Mouse (Mus musculus) right cerebral cortex, postnatal 36 days (tissue): ENCODE measurements around the gene Kpna6.
A peak's percentile ranks its signal among the peaks of the same experiment; 100 is the strongest.

Experiments
- DNase-seq, 2 experiments: peaks; one replicate each; pipeline ENCODE4 v3.0.0; 2022; ENCODE audit warnings: low spot score in 2 of 2, mixed read lengths in 1 of 2

The Kpna6 gene

GRCm38 (mm10) chr4:129648656-129649055 lies 23.9 kb downstream of the Kpna6 start:
- DNase-seq, result no peak

DNA sequence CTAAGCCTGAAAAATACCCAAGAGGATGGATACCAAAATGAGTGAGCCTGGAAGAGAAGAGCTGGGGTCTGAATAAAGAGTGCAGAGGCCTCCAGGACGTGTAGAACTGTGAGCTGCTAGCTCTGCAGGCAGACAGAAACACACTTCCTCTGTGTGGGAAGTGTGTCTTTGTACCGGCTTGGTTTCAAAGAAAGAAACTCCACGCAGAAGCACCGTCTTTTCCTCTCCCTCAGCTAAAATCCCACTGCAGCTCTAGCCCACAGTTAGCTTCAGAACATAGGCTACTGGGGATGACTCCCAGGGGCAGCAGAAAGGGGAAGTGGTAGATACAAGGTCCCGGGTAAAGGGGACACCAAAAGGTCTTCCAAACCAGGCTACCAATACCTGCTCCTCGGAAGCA lies 27.4 kb downstream of the Kpna6 start:
- no peak for DNase-seq

DNA sequence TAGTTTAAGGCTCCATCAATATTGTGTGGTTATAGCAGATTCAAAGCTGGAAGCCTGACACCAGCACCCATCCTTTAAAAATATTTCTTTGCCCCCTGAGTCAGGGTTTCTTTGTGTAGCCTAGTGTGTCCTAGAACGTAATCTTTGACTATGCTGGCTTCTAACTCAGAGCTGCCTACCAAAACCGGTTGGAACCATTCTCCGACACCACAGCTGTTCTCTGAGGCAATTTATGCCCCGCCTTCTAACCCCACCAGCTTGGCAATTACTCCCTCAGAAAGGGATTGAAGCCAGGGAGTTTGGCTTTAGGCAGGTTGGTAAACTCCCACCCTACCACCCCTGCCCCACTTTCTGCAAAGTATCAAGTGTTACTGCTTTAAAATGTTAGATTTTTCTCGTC lies 30.8 kb downstream of the Kpna6 start:
- no peak for DNase-seq

- peak; percentile 97 for DNase-seq
Measured at GRCm38 (mm10) chr4:129640638-129641467, 31.7 kb downstream of the Kpna6 start, which contains the start of gene Txlna. Gene Txlna (minus strand): TSS chr4:129641065.

DNA sequence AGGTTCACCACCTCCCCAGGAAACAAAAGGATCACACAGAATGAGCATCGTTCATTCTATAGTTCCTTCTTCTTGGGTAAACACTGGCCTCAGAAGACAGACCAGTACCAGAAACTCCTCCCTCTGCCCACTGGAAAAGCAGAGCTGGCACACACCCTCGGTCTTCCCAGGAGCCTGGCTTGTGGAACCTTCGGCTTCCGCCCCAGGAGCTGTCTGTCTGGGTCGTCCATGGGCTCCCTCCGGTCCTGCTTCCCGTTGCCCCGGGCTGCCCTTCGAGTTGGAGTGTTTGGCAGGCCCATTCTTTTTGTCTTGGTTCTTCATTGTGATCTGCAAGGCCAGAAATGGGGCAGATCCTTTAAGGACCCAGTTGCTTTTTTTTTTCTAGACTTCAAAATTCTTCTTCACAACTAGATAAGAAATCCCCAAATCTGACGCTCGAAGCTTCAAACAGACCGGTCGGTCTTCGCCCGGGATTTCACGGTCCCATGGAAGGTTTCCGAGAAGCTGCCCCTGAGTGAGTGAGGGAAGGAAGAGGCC lies 32.4 kb downstream of the Kpna6 start:
- DNase-seq, result no peak

DNA sequence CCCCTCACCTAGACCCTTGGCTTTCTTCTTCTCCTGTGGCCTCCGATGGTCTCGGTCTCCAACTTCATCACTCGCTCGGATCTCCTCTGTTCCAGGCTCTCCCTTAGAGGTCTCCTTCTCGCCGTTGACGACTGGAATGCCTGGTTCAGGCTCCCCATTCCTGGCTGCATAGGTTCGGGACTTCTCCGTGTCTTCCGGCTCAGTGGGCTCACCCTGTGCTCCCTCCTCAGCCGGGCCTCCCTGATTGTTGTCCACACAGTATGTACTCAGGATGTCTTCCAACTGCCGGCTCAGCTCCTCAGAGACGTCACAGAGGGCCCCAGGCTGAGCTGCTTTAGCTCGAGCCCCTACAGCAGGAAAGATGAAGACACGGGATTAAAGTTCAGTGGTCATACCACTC lies 33.3 kb downstream of the Kpna6 start:
- DNase-seq, result no peak

DNA sequence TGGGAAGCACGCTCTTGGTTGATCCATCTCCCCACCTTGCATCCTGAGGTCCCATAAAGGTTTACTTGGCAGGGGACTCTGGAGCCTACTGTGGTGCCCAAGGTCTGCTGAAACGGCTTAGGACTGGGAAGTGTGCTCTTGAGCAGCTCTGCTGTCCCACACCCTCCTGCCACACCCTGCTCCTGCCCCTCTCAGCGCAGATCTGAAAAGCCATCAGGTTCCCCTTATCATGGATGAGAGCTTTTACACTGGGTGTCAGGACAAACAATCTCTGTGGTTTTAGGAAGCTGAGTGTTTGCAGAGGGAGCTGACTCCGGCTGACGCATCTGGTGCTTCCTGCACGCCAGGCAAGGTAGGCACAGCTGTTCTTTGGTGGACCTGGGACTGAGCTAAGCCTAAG lies 38.7 kb downstream of the Kpna6 start:
- DNase-seq, result no peak

GRCm38 (mm10) chr4:129631867-129632266 lies 40.7 kb downstream of the Kpna6 start:
- no peak for DNase-seq

DNA sequence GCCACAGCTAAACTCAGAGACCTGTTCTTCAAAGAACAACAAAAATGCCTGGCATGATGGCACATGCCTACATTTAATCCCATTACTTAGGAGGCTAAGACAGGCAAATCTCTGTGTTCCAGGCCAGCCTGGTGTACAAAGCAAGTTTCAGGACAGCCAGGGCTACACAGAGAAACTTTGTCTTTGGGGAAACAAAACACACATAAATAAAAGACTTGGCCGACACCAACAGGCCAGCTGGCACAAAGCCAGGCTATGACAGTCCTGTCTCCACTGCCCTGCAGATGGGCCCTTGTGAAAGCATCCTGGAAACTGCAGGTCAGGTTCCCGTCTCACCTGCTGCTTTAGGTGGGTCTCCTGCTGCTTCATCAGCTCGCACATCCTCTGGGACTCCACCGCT lies 41.6 kb downstream of the Kpna6 start:
- DNase-seq, result no peak

DNA sequence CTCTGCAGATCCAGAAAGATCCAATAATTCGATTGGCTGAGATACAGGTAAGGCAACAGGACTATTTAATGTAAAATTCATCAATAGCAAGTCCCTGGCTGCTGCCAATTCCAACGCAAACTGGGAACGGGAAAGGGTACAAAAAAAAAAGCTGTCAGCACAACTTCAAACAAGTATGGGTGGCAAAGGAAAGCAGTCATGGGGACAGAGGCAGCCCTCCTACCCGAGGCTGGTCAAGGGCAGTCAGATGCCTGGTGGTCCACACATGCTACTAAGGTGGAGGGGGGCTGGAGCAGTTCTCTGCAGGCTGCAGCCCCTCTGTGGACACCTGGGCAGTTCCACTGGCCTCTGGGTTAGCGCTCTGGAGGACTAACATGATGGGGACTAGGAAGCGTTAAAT lies 46.5 kb downstream of the Kpna6 start:
- DNase-seq, result no peak

DNA sequence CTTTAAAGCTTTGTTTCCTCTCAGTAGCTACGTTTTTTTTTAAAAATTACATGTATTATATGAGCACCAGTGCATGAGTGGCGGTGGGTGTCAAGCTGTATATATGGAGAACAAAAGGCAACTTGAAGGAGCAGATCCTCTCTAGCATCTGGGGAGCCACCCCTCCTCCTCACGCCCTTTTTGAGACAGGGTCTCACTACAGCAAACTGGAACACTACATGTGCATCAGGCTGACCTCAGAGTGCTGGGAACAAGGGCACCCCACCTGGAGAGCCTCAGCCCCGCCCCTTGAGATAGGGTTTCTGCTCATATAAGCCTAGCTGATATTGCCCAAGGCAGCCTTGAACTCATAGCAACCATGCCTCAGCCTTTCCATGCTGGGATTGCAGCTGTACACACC lies 47.1 kb downstream of the Kpna6 start:
- DNase-seq, result no peak

DNA sequence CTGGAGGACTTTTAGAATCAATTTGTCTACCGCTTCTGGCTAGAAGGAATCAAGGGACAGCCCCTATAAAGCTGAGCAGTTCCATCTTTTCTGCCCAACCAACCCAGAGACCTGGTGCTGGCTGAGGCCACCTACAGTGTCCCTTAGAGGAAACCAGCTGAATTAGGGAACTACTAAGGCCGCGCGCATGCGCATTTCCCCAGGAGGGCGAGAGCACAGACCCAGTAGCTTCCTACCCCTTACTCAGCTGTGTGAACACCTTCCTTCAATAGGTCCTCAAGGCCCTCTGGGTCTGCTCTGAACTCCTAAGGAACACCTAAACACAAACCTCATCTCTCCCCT lies 47.6 kb downstream of the Kpna6 start:
- peak; percentile 56 to 67 for DNase-seq

GRCm38 (mm10) chr4:129624281-129625028 lies 48.1 kb downstream of the Kpna6 start:
- peak; percentile 86 to 94 for DNase-seq

DNA sequence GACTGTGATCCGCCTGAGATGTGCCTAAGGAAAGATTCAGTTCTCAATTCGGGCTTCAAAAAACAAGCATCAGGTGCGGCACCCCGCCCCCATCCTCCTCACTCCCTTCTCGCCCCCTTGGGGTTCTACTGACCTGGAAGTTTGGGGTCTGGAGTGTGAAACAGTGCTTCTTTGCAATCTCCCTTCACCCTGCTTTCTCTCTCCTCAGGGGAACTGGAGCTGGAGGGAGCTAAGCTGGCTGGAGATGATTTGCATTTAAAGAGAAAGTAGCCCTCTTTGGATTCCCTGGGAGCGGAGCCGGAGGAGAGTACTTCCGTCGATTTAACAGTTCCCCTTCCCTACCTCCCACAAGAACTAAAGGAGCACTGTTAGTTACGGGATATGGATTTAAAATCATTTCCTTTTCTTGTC lies 48.9 kb downstream of the Kpna6 start, which contains the start of gene Ccdc28b:
TSS of gene Ccdc28b (minus strand) at position 267 of the 411 bp plus-strand sequence.
- peak in 1 of 2 experiments; percentile 65 for DNase-seq

- DNase-seq, result no peak
Measured at GRCm38 (mm10) chr4:129622803-129623535, 49.6 kb downstream of the Kpna6 start.

GRCm38 (mm10) chr4:129622120-129622802 lies 50.3 kb downstream of the Kpna6 start:
- no peak for DNase-seq

DNA sequence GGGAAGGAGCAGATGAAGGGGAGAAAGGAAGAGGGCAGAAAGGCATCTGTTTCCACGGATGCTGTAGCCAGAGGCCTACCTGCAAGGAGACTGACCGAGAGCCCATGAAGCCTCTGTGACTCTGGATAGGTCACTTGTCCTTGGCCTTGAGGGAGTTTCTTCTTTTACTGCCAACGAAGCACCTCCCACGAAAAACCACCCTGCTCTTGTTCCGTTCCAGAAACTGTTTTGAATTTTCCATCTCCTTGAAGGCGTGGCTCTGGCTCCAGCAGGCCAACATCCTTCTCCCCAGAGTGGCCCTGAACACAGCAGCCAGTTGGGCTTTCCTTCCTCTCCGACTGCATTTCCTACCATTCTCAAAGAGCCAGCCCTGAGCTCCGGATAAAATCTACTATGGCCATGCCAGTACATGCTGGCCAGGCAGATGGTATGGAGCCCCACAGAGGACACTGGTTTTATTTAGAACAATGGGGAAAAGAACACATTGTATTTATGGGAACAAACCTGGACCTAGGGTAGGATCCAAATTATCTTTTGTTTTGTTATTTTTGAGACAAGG lies 51.2 kb downstream of the Kpna6 start:
- DNase-seq, result no peak

GRCm38 (mm10) chr4:129620419-129621282 lies 51.9 kb downstream of the Kpna6 start:
- no peak for DNase-seq

DNA sequence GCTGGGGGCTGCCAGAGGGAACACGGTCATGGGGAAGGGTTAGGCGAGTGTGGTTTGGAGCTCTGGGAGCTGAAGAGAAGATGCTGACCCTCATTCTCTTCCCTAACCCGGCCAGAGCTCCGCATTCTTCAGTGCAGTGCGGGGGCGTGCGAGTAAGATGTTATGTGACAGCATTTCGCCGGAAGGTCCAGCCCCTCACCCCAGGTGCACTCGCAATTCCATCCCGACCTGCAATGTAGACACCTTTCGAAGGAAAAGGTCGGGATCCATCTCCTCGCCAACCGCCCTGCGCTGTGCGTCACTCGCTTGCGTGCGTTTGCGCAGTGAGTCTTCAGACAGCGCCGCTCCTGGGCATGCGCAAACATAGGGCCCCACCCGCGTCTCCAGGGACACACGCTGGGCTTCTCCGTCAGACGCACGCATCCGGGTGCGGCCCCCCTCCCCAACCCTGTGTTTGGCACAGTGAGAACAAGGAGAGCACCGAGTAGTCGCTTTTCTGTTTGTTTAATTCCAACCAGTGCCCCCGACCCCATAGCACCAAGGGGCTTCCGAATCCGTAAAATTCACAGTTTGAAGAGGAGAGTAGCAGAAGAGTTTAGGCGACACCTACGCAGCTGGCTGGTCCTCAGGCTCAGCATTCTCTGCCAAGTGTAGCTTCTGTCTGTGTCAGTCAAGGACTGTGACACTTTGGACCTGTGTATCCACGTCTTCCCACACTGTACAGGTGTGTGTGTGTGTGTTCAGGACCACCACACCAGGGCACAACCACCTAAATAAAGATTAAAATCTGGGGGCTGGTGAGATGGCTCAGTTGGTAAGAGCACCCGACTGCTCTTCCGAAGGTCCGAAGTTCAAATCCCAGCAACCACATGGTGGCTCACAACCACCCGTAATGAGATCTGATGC lies 53.5 kb downstream of the Kpna6 start, which contains the start of gene Iqcc:
TSS of gene Iqcc (minus strand) at position 314 of the 906 bp plus-strand sequence.
- peak; percentile 95 to 96 for DNase-seq
